Mouse (Mus musculus) heart, embryonic 12.5 days (tissue): ENCODE data around the gene Sdk2. TPM values are rescaled to one million over a fixed set of nuclear protein-coding genes. Genes with fewer than 3 reads are reported as not detected.

ENCODE experiments used
- ATAC-seq: fragments of 200-750 bp; cut with Nextera tagmentation; 2 replicates; pipeline ENCODE4 v1.8.0; 2017; ENCODE audit warnings: moderate TSS enrichment, moderate library complexity; ENCODE audit not compliant: insufficient number of reproducible peaks, low FRiP score
- H3K27ac ChIP-seq: fragments of 300-500 bp; sonication (generic); 2 replicates; pipeline ENCODE4 v1.5.1; 2016; ENCODE audit warnings: mild to moderate bottlenecking, moderate library complexity; ENCODE audit not compliant: poor library complexity, severe bottlenecking
- H3K27me3 ChIP-seq: fragments of 300-500 bp; sonication (generic); replicated peaks from 2 replicates; pipeline ENCODE4 v1.6.1; 2016; ENCODE audit warnings: mild to moderate bottlenecking, moderate library complexity
- H3K36me3 ChIP-seq: fragments of 300-500 bp; sonication (generic); 2 replicates; pipeline ENCODE4 v1.6.1; 2016; ENCODE audit warnings: mild to moderate bottlenecking, moderate library complexity
- H3K4me1 ChIP-seq: fragments of 300-500 bp; sonication (generic); replicated peaks from 2 replicates; pipeline ENCODE4 v1.6.1; 2016; ENCODE audit warnings: mild to moderate bottlenecking
- H3K4me2 ChIP-seq: fragments of 300-500 bp; sonication (generic); 2 replicates; pipeline ENCODE4 v1.6.1; 2016; ENCODE audit warnings: mild to moderate bottlenecking, moderate library complexity
- H3K4me3 ChIP-seq: fragments of 300-500 bp; sonication (generic); 2 replicates; pipeline ENCODE4 v1.5.1; 2016; ENCODE audit warnings: mild to moderate bottlenecking
- H3K9ac ChIP-seq: fragments of 300-500 bp; sonication (generic); 2 replicates; pipeline ENCODE4 v1.6.1; 2016; ENCODE audit warnings: mild to moderate bottlenecking, moderate library complexity
- H3K9me3 ChIP-seq: fragments of 300-500 bp; sonication (generic); replicated peaks from 2 replicates; pipeline ENCODE4 v1.6.1; 2016; ENCODE audit warnings: mild to moderate bottlenecking, moderate library complexity
- WGBS: fragments of 180-500 bp; shearing (Covaris S2); methylation state at CpG from one replicate; pipeline ENCODE4 v1.1.7; 2016; 5-methylcytosine and 5-hydroxymethylcytosine counted together
- polyA plus RNA-seq: library from polyadenylated mRNA; unstranded; fragments of >200 nt; fragmentation: Nextera tagmentation; extraction: Ambion mirVana; gene quantifications from 2 replicates; pipeline ENCODE4 v1.2.1, GENCODE M21; 2016

Sdk2 gene
- polyA plus RNA-seq, 1 experiment from 2014 or later: 4.3 TPM

- Histone ChIP-seq H3K4me3 (no peak overlapping the region), H3K36me3 (peaks cover 10% of the 10 kb centered on the region), H3K9me3 (no peaks in the 10 kb centered on the region), H3K4me1 (no peaks in the 10 kb centered on the region), H3K4me2 (no peak overlapping the region), H3K27ac (no peak overlapping the region), H3K9ac (no peak overlapping the region), H3K27me3 (no peaks in the 10 kb centered on the region)
- WGBS: 76% methylated on average over 6 of the region's 6 CpGs
- no peak for ATAC-seq
Observed at GRCm38 (mm10) chr11:113843920-113844319, 222.9 kb downstream of the Sdk2 start.

GRCm38 (mm10) chr11:113842879-113843278 is 224.0 kb downstream of the Sdk2 start:
- Histone ChIP-seq H3K4me2 (no peak overlapping the region), H3K9ac (no peak overlapping the region), H3K9me3 (no peaks in the 10 kb centered on the region), H3K27me3 (no peaks in the 10 kb centered on the region), H3K4me3 (no peak overlapping the region), H3K27ac (no peak overlapping the region), H3K36me3 (peaks cover 15% of the 10 kb centered on the region), H3K4me1 (no peaks in the 10 kb centered on the region)
- 89% methylated on average over 11 of the region's 11 CpGs for WGBS
- ATAC-seq: no peak

GRCm38 (mm10) chr11:113831608-113832007 is 235.2 kb downstream of the Sdk2 start:
- Histone ChIP-seq H3K9ac (no peak overlapping the region), H3K27ac (no peak overlapping the region), H3K4me1 (peaks cover 11% of the 10 kb centered on the region), H3K27me3 (peaks cover 9% of the 10 kb centered on the region; the same call in 1 of the 2 replicates), H3K36me3 (peaks cover 19% of the 10 kb centered on the region), H3K9me3 (no peaks in the 10 kb centered on the region), H3K4me2 (no peak overlapping the region), H3K4me3 (no peak overlapping the region)
- ATAC-seq: no peak
- 89% methylated on average over 6 of the region's 6 CpGs for WGBS

GRCm38 (mm10) chr11:113828081-113828554 is 238.7 kb downstream of the Sdk2 start:
- Histone ChIP-seq H3K9ac (no peak overlapping the region), H3K27ac (no peak overlapping the region), H3K27me3 (peaks cover 9% of the 10 kb centered on the region; the same call in 1 of the 2 replicates), H3K4me3 (no peak overlapping the region), H3K4me1 (no peaks in the 10 kb centered on the region), H3K9me3 (no peaks in the 10 kb centered on the region), H3K36me3 (peaks cover 18% of the 10 kb centered on the region), H3K4me2 (0 out of 2 replicates have a peak overlapping the region, but pooled peaks have one; percentile 13)
- no peak for ATAC-seq
- WGBS: 43% methylated on average over 24 of the region's 24 CpGs

- peaks cover 11% of the 10 kb centered on the region for H3K4me1 ChIP-seq
- no peak for ATAC-seq
- H3K9ac ChIP-seq: no peak overlapping the region
- 76% methylated on average over 10 of the region's 10 CpGs for WGBS
- no peaks in the 10 kb centered on the region for H3K9me3 ChIP-seq
- H3K4me2 ChIP-seq: no peak overlapping the region
- H3K4me3 ChIP-seq: no peak overlapping the region
- H3K36me3 ChIP-seq: no peaks in the 10 kb centered on the region; the same call in 1 of the 2 replicates
- no peak overlapping the region for H3K27ac ChIP-seq
- H3K27me3 ChIP-seq: no peaks in the 10 kb centered on the region
Observed at GRCm38 (mm10) chr11:113820005-113820404, 246.8 kb downstream of the Sdk2 start.

GRCm38 (mm10) chr11:113819001-113819400 is 247.8 kb downstream of the Sdk2 start:
- Histone ChIP-seq H3K4me3 (no peak overlapping the region), H3K4me2 (no peak overlapping the region), H3K9me3 (no peaks in the 10 kb centered on the region), H3K36me3 (no peaks in the 10 kb centered on the region; the same call in 1 of the 2 replicates), H3K27ac (no peak overlapping the region), H3K27me3 (no peaks in the 10 kb centered on the region), H3K9ac (no peak overlapping the region), H3K4me1 (peaks cover 11% of the 10 kb centered on the region)
- WGBS: 64% methylated on average over 1 of the region's 1 CpGs
- no peak for ATAC-seq

GRCm38 (mm10) chr11:113816971-113817548 is 249.8 kb downstream of the Sdk2 start:
- peaks cover 13% of the 10 kb centered on the region for H3K4me1 ChIP-seq
- no peaks in the 10 kb centered on the region; the same call in 1 of the 2 replicates for H3K36me3 ChIP-seq
- H3K9me3 ChIP-seq: no peaks in the 10 kb centered on the region
- H3K27ac ChIP-seq: no peak overlapping the region
- H3K27me3 ChIP-seq: no peaks in the 10 kb centered on the region
- ATAC-seq: no peak
- no peak overlapping the region for H3K9ac ChIP-seq
- no peak overlapping the region for H3K4me2 ChIP-seq
- WGBS: 60% methylated on average over 12 of the region's 12 CpGs
- no peak overlapping the region for H3K4me3 ChIP-seq

GRCm38 (mm10) chr11:113816439-113816838 is 250.4 kb downstream of the Sdk2 start:
- no peaks in the 10 kb centered on the region for H3K27me3 ChIP-seq
- no peak overlapping the region for H3K27ac ChIP-seq
- no peak overlapping the region for H3K4me2 ChIP-seq
- H3K9ac ChIP-seq: no peak overlapping the region
- H3K36me3 ChIP-seq: no peaks in the 10 kb centered on the region; the same call in 1 of the 2 replicates
- no peak overlapping the region for H3K4me3 ChIP-seq
- 77% methylated on average over 4 of the region's 4 CpGs for WGBS
- no peak for ATAC-seq
- H3K4me1 ChIP-seq: peaks cover 19% of the 10 kb centered on the region
- H3K9me3 ChIP-seq: no peaks in the 10 kb centered on the region

- Histone ChIP-seq H3K27ac (no peak overlapping the region), H3K4me3 (peak overlapping the region; percentile 11; the same call in 1 of the 2 replicates)
Observed at GRCm38 (mm10) chr11:113811546-113812339, 255.1 kb downstream of the Sdk2 start.

GRCm38 (mm10) chr11:113810638-113811545 is 256.0 kb downstream of the Sdk2 start:
- Histone ChIP-seq H3K27me3 (no peaks in the 10 kb centered on the region), H3K9ac (no peak overlapping the region; the same call in 1 of the 2 replicates), H3K4me3 (no peak overlapping the region), H3K27ac (no peak overlapping the region), H3K4me1 (peaks cover 29% of the 10 kb centered on the region), H3K36me3 (no peaks in the 10 kb centered on the region), H3K9me3 (no peaks in the 10 kb centered on the region), H3K4me2 (peak overlapping the region; percentile 55)
- 53% methylated on average over 24 of the region's 24 CpGs for WGBS
- 0 out of 2 replicates have a peak, but pooled peaks have one; percentile 38 for ATAC-seq

More at GRCm38 (mm10) chr11:113811546-113812339, 255.1 kb downstream of the Sdk2 start:
- Histone ChIP-seq H3K9ac (peak overlapping the region; percentile 46; the same call in 1 of the 2 replicates), H3K4me1 (peaks cover 24% of the 10 kb centered on the region), H3K4me2 (peak overlapping the region; percentile 55), H3K36me3 (no peaks in the 10 kb centered on the region), H3K27me3 (no peaks in the 10 kb centered on the region), H3K9me3 (no peaks in the 10 kb centered on the region)
- 34% methylated on average over 20 of the region's 20 CpGs for WGBS
- ATAC-seq: peak; percentile 16; the same call in 1 of the 2 replicates
